Mouse (Mus musculus) forebrain, postnatal 0 days (tissue): ENCODE results near the gene Parp16. TPM values are rescaled to one million over a fixed set of nuclear protein-coding genes. Genes with fewer than 3 reads are reported as not detected.
"Not testable (repeated sequence)": the region's sequence is repeated elsewhere in the genome, so short reads cannot be mapped to it uniquely, and the experiment has no call there.

ENCODE experiments used
- ATAC-seq: fragments of 200-750 bp; cut with Nextera tagmentation; 2 replicates; pipeline ENCODE4 v1.8.0; 2017; ENCODE audit warnings: mild to moderate bottlenecking, moderate library complexity
- DNase-seq: peaks from one replicate; pipeline ENCODE4 v3.0.0-alpha.2; 2015
- H3K27ac ChIP-seq: fragments of 300-500 bp; sonication (generic); 2 replicates; pipeline ENCODE4 v1.5.1; 2014; ENCODE audit warnings: low read depth, mild to moderate bottlenecking, antibody characterized with exemption, low read length, moderate library complexity, mixed read lengths
- H3K27me3 ChIP-seq: fragments of 300-500 bp; sonication (generic); 2 replicates; pipeline ENCODE4 v1.6.1; 2014; ENCODE audit warnings: mild to moderate bottlenecking, low read length, mixed read lengths; ENCODE audit not compliant: insufficient read depth
- H3K36me3 ChIP-seq: fragments of 300-500 bp; sonication (generic); 2 replicates; pipeline ENCODE4 v1.6.1; 2014; ENCODE audit warnings: mild to moderate bottlenecking, moderate library complexity; ENCODE audit not compliant: insufficient read depth
- H3K4me1 ChIP-seq: fragments of 300-500 bp; sonication (generic); 2 replicates; pipeline ENCODE4 v1.6.1; 2014; ENCODE audit warnings: antibody characterized with exemption; ENCODE audit not compliant: insufficient read depth
- H3K4me2 ChIP-seq: fragments of 300-500 bp; sonication (generic); 2 replicates; pipeline ENCODE4 v1.6.1; 2014; ENCODE audit warnings: low read depth, mild to moderate bottlenecking, moderate library complexity
- H3K4me3 ChIP-seq: fragments of 300-500 bp; sonication (generic); 2 replicates; pipeline ENCODE4 v1.5.1; 2014; ENCODE audit warnings: low read depth, low read length, mixed read lengths
- H3K9ac ChIP-seq: fragments of 300-500 bp; sonication (generic); 2 replicates; pipeline ENCODE4 v1.6.1; 2014; ENCODE audit warnings: mild to moderate bottlenecking
- H3K9me3 ChIP-seq: fragments of 300-500 bp; sonication (generic); 2 replicates; pipeline ENCODE4 v1.6.1; 2016; ENCODE audit warnings: low read length
- CTCF ChIP-seq: sonication (generic); IDR thresholded peaks from 2 replicates; pipeline ENCODE4 v1.5.1; 2016; ENCODE audit warnings: antibody characterized with exemption, control low read depth, low read depth
- WGBS: fragments of 180-500 bp; shearing (Covaris S2); extraction: QIAGEN DNeasy Blood & Tissue Kit; methylation state at CpG from one replicate; pipeline ENCODE4 v1.1.7; 2014; 5-methylcytosine and 5-hydroxymethylcytosine counted together
- polyA plus RNA-seq: library from polyadenylated mRNA; unstranded; fragments of >200 nt; fragmentation: Nextera tagmentation; extraction: Ambion mirVana; gene quantifications from 2 replicates; pipeline ENCODE4 v1.2.1, GENCODE M21; 2015
- total RNA-seq: library from RNA; depleted of rRNA; stranded (reverse); fragments of >200 nt; gene quantifications from 2 replicates; pipeline ENCODE4 v1.2.3, GENCODE M21; 2014; rRNA removed

The Parp16 gene
- total and polyA plus RNA-seq, 2 experiments from 2014 or later = 6.1 to 6.7 TPM

DNA sequence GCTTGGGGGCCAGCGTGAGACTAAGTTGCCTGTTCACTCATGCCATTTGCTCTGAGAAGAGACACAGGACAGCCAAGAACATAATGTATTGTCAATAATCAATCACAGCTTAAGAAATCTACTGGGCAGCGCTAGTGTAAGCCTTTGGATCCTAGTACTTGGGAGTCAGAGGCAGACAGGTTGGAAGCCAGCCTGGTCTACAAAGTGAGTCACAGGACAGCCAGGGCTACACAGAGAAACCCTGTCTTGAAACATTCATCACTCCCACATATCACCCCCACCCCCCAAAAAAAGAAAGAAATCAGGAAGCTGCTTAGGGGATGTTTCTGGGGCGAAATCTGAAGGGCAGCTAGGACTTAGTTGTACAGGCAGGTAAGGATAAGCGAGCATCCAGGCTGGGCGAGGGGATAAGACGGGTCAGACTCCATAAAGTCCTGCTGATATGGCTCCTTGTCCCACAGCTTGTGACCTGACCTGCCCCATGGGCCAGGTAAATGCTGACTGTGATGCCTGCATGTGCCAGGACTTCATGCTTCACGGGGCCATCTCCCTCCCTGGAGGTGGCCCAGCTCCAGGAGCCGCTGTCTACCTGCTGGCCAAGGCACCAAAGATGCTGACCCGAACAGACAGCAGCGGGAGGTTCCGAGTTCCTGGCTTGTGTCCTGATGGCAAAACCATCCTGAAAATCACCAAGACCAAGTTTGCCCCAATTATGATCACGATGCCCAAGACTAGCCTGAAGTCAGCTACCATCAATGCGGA lies 78.1 kb downstream of the Parp16 start:
- Histone ChIP-seq H3K27ac (no peak overlapping the region), H3K36me3 (no peaks in the 10 kb centered on the region), H3K9ac (no peak overlapping the region), H3K9me3 (no peaks in the 10 kb centered on the region), H3K4me2 (no peak overlapping the region), H3K4me3 (no peak overlapping the region), H3K27me3 (no peaks in the 10 kb centered on the region), H3K4me1 (no peaks in the 10 kb centered on the region)
- no peak for DNase-seq
- WGBS = 91% methylated on average over 13 of the region's 13 CpGs
- no peak for ATAC-seq
- no peak for TF ChIP-seq CTCF

DNA sequence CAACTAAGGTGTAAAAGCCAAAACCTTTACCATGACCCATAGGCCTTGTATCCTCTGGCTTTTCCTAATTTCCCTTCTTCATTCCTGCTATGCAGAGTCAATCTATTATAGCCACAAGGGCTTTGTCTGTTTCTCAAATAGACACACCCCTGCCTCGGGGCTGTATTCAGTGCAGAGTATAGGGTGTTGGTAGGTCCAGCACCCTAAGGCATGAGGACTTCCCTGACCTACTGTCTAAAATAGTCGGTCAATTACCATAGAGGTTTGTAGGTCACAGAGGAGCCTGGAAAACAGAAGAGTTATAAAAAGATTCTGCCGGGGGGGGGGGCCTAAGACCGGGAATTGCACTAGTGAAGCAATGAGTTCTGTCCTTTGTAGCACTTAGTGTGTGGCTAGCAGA lies 78.7 kb downstream of the Parp16 start:
- no peak overlapping the region for H3K9ac ChIP-seq
- ATAC-seq (no peak), DNase-seq (no peak)
- no peak overlapping the region for H3K27ac ChIP-seq
- no peaks in the 10 kb centered on the region for H3K4me1 ChIP-seq
- H3K4me2 ChIP-seq = no peak overlapping the region
- H3K9me3 ChIP-seq = no peaks in the 10 kb centered on the region
- H3K4me3 ChIP-seq = no peak overlapping the region
- no peaks in the 10 kb centered on the region for H3K27me3 ChIP-seq
- WGBS = 72% methylated on average over 4 of the region's 4 CpGs
- TF ChIP-seq CTCF = no peak
- H3K36me3 ChIP-seq = no peaks in the 10 kb centered on the region

DNA sequence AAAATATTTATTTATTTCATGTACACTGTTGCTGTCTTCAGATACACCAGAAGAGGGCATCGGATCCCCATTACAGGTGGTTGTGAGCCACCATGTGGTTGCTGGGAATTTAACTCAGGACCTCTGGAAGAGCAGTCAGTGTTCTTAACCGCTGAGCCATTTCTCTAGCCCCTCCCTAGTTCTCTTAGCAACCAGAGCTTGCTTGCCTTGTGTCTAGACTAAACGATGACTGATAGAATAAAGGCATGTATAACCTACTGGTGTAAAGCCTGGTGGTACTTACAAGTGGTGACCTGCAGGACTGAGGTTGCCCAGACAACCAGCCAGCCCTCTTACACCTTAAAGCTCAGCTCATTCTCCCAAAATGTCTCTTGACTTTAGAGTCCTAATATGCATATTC lies 79.7 kb downstream of the Parp16 start:
- ATAC-seq, H3K27me3 ChIP-seq, H3K4me1 ChIP-seq, H3K9ac ChIP-seq, DNase-seq, H3K36me3 ChIP-seq, H3K4me2 ChIP-seq, H3K9me3 ChIP-seq, H3K27ac ChIP-seq, H3K4me3 ChIP-seq: not testable (repeated sequence)
- WGBS = 71% methylated on average over 3 of the region's 3 CpGs
- TF ChIP-seq CTCF = peak; percentile 10; the same call in 1 of the 2 replicates

DNA sequence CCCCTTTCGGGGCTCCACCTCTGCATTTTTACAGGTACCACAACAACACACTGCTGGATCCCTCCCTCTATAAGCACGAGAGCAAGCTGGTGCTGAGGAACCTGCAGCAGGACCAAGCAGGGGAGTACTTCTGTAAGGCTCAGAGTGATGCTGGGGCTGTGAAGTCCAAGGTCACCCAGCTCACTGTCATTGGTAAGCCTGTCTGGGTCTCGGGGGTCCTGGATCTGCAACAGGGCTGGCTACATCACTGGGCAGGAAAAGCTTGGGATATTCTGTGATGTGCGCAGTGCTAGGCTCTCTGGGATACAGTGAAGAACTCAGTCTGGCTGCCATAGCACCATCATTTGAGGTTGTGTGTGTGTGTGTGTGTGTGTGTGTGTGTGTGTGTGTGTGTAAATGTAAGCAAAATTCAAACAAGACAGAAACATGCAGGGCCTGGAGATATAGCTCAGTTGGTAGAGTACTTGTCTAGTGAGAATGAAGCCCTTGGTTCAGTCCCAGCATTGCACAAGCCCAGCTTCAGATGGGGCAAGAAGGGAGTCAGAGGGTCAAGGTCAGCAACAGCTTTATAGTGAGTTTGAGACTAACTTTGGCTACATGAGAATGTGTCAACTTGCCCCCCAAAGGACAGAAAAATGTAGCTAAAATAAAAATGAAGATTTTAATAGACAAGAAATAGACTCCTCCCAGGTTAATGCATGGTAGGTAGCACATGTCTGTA lies 80.8 kb downstream of the Parp16 start:
- DNase-seq = no peak
- Histone ChIP-seq H3K4me3 (no peak overlapping the region), H3K9me3 (no peaks in the 10 kb centered on the region), H3K27ac (no peak overlapping the region), H3K36me3 (no peaks in the 10 kb centered on the region), H3K4me2 (no peak overlapping the region), H3K9ac (no peak overlapping the region), H3K27me3 (no peaks in the 10 kb centered on the region), H3K4me1 (no peaks in the 10 kb centered on the region)
- 83% methylated on average over 4 of the region's 4 CpGs for WGBS
- TF ChIP-seq CTCF = no peak
- no peak for ATAC-seq

DNA sequence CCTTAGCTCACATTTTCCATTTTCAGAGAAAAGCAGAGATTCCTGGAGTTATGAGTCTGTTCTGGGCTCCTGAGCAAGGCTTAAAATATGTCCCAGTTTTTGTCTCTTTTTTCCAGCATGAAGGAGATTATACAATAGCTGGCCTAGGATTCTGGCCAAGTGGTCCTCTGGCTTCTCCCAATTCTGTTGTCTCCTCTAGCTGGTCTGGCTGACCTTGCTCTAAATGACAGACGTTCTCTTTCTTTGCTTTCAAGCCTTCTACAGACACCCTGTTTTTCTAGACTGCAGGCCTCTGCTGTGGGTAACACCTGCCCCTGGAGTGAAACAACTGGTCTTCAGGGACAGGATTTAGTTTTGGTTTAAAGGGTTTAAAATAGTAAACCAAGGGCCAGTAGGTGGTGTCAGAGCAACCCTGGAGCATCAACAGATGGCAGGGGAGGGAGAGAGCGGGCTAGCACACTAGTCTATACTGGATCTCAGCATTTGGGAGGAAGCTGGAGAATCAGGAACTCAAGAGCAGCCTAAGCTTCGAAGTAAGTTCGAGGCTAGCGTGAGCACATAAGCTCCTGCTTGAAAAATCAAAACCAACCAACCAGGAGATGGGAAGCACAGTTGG lies 86.5 kb downstream of the Parp16 start:
- Histone ChIP-seq H3K4me3 (no peak overlapping the region), H3K4me2 (no peak overlapping the region), H3K9ac (no peak overlapping the region), H3K36me3 (no peaks in the 10 kb centered on the region), H3K4me1 (no peaks in the 10 kb centered on the region), H3K9me3 (no peaks in the 10 kb centered on the region), H3K27ac (no peak overlapping the region), H3K27me3 (no peaks in the 10 kb centered on the region)
- DNase-seq (no peak), ATAC-seq (no peak)
- no peak for TF ChIP-seq CTCF
- 64% methylated on average over 5 of the region's 5 CpGs for WGBS

DNA sequence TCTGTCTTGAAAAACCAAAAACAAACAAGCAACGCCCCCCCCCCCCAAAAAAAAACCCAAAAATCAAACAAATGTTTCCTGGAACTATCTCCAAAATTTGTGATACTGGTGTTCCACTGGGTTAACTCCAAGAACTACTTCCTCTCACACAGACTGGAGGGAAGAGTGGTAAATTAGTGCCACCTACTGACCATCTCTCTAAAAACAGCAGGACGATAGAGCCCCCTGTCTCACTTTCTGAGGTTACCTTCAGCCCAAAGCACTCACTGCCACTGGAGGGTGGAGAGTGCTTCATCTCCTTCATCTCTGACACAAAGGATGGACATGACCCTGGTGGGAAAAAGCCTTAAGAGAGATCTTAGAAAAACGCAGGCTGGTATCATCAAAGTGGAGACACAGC lies 88.1 kb downstream of the Parp16 start:
- H3K27me3 ChIP-seq = no peaks in the 10 kb centered on the region
- no peaks in the 10 kb centered on the region for H3K9me3 ChIP-seq
- H3K4me2 ChIP-seq = no peak overlapping the region
- peak; percentile 82 for TF ChIP-seq CTCF
- no peak overlapping the region for H3K9ac ChIP-seq
- H3K4me1 ChIP-seq = no peaks in the 10 kb centered on the region
- ATAC-seq (peak; percentile 72), DNase-seq (peak; percentile 77)
- H3K27ac ChIP-seq = no peak overlapping the region
- no peak overlapping the region for H3K4me3 ChIP-seq
- H3K36me3 ChIP-seq = no peaks in the 10 kb centered on the region
- 2% methylated on average over 3 of the region's 3 CpGs for WGBS

DNA sequence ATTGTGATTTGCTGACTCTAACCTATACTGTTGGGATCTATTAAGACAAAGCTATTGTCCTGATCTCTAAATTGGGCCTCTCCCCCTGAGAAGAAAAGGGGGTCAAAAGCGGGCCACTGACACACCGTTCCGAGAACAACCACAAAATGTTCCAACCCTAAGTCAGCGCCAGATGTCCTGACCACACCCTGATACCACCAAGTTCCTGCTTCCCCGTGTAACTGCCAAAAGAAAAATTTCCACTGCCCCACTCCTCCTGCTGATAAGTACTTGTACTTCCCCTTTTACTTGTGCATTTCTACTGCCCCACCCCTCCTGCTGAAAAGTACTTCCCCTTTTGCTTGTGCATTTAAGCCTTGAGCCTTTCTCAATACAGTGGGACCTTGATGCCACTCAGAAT lies 93.1 kb downstream of the Parp16 start:
- H3K4me2 ChIP-seq, ATAC-seq, H3K4me1 ChIP-seq, H3K36me3 ChIP-seq, H3K27me3 ChIP-seq, DNase-seq, H3K27ac ChIP-seq, H3K9ac ChIP-seq, H3K9me3 ChIP-seq, H3K4me3 ChIP-seq: not testable (repeated sequence)
- WGBS = 91% methylated on average over 4 of the region's 5 CpGs

Other genes with a start within 250 kb of the Parp16 start
- 0.08 and 0.24 TPM in 2 replicates for gene Slc24a1, start 243.7 kb upstream of the Parp16 start, total RNA-seq
- 0.15 and 0.34 TPM in 2 replicates for gene Slc24a1, start 243.7 kb upstream of the Parp16 start, polyA plus RNA-seq
- gene Ints14, start 234.4 kb upstream of the Parp16 start, total RNA-seq = 33.9 and 37.5 TPM in 2 replicates
- gene Ints14, start 234.4 kb upstream of the Parp16 start, polyA plus RNA-seq = 33.4 and 34.6 TPM in 2 replicates
- gene Hacd3, start 173.7 kb upstream of the Parp16 start, total RNA-seq = 180 and 182 TPM in 2 replicates
- 117 and 165 TPM in 2 replicates for gene Hacd3, start 173.7 kb upstream of the Parp16 start, polyA plus RNA-seq
- 90.4 and 111 TPM in 2 replicates for gene Dpp8, start 162.9 kb upstream of the Parp16 start, total RNA-seq
- 21.2 and 25.6 TPM in 2 replicates for gene Dpp8, start 162.9 kb upstream of the Parp16 start, polyA plus RNA-seq
- 28.2 and 30.7 TPM in 2 replicates for gene Igdcc4, start 93.9 kb upstream of the Parp16 start, total RNA-seq
- 6.4 and 9.6 TPM in 2 replicates for gene Igdcc4, start 93.9 kb upstream of the Parp16 start, polyA plus RNA-seq
- 2.7 and 3.0 TPM in 2 replicates for gene Igdcc3, start 54.2 kb upstream of the Parp16 start, total RNA-seq
- 2.6 and 4.2 TPM in 2 replicates for gene Igdcc3, start 54.2 kb upstream of the Parp16 start, polyA plus RNA-seq
- gene Cilp, start 69.8 kb downstream of the Parp16 start, total RNA-seq = 0.14 and 0.46 TPM in 2 replicates
- 0.09 and 0.16 TPM in 2 replicates for gene Cilp, start 69.8 kb downstream of the Parp16 start, polyA plus RNA-seq
- gene Clpx, start 98.9 kb downstream of the Parp16 start, total RNA-seq = 34.9 and 39.0 TPM in 2 replicates
- 34.4 and 38.7 TPM in 2 replicates for gene Clpx, start 98.9 kb downstream of the Parp16 start, polyA plus RNA-seq
- 21.8 and 22.0 TPM in 2 replicates for gene Pdcd7, start 150.8 kb downstream of the Parp16 start, total RNA-seq
- 8.5 and 9.2 TPM in 2 replicates for gene Pdcd7, start 150.8 kb downstream of the Parp16 start, polyA plus RNA-seq
- gene Ubap1l, start 165.7 kb downstream of the Parp16 start, total RNA-seq = 3.5 and 7.4 TPM in 2 replicates
- gene Ubap1l, start 165.7 kb downstream of the Parp16 start, polyA plus RNA-seq = 0.29 and 0.59 TPM in 2 replicates
- gene Kbtbd13, start 196.3 kb downstream of the Parp16 start, total RNA-seq = 1.6 and 1.7 TPM in 2 replicates
- gene Kbtbd13, start 196.3 kb downstream of the Parp16 start, polyA plus RNA-seq = 0.68 and 0.83 TPM in 2 replicates
- 7.5 and 8.2 TPM in 2 replicates for gene Rasl12, start 203.2 kb downstream of the Parp16 start, total RNA-seq
- 4.2 and 4.6 TPM in 2 replicates for gene Rasl12, start 203.2 kb downstream of the Parp16 start, polyA plus RNA-seq
- gene Slc51b, start 227.6 kb downstream of the Parp16 start, total RNA-seq = not detected in 2 replicates
- gene Slc51b, start 227.6 kb downstream of the Parp16 start, polyA plus RNA-seq = not detected in 2 replicates
- gene Mtfmt, start 240.4 kb downstream of the Parp16 start, total RNA-seq = 18.1 and 19.3 TPM in 2 replicates
- gene Mtfmt, start 240.4 kb downstream of the Parp16 start, polyA plus RNA-seq = 13.7 and 19.0 TPM in 2 replicates